Mouse (Mus musculus) brown adipose tissue, adult 24 weeks (tissue): ENCODE data around the gene Rnaset2a. TPM values are rescaled to one million over a fixed set of nuclear protein-coding genes. Genes with fewer than 3 reads are reported as not detected.
"Not testable (repeated sequence)": the region's sequence is repeated elsewhere in the genome, so short reads cannot be mapped to it uniquely, and the experiment has no call there.

Experiments used
- H3K27ac ChIP-seq: fragments of 200-500 bp; replicated peaks from 2 replicates; pipeline ENCODE4 v1.5.1; 2012; ENCODE audit warnings: low read depth, mild to moderate bottlenecking, low read length
- H3K4me1 ChIP-seq: fragments of 200-500 bp; 2 replicates; pipeline ENCODE4 v1.6.1; 2012; ENCODE audit warnings: low read length, mixed read lengths; ENCODE audit not compliant: control insufficient read depth, insufficient read depth, insufficient read length
- H3K4me3 ChIP-seq: fragments of 200-500 bp; 2 replicates; pipeline ENCODE4 v1.5.1; 2012; ENCODE audit warnings: low read depth, mild to moderate bottlenecking, low read length, moderate library complexity; ENCODE audit not compliant: insufficient read depth
- polyA plus RNA-seq: library from polyadenylated mRNA; stranded (reverse); fragments of >200 nt; gene quantifications from 2 replicates; pipeline ENCODE4 v1.2.4, GENCODE M21; 2012; ENCODE audit not compliant: missing spikeins, insufficient read depth, insufficient read length

Rnaset2a gene
- polyA plus RNA-seq, 1 experiment: 15.5 TPM

DNA sequence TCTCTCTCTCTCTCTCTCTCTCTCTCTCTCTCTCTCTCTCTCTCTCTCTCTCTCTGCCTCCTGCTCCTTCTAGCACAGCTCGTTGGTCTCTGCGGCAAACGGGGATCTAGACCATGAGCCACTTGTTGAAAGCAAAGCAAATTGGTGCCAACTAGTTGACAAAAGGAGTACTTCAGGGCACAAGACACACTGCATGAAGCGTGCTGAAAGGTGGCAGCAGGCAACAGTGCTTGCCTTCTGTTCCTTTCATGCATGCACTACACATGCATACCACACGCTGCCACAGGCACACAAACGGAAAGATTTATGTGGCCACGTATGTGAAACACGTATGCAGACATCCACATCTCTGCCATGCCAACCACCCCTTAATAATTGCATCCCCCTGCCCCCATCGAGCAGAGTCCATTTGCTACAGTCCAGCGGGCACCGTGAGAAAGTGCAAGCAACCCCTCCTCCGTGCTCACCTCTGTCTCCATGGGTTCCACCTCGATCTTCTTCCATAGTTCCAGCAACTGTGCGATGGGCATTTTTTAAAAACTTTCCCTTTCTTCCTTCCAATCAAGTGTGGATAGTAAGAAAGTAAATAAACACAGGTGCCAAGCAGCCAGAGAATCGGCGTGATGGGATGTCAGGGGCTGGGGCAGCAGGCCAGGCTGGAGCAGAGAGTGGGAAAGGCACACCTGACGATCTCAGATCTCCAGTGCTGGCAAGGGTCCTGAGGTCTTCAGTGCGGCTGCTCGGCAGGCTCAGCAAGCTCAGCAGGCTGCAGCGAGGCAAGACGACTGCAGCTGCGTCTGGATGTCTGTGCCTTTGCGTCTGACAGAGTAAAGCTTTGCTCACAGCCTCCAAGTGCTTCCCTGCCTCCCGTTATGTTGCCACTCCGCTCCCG lies 47.2 kb downstream of the Rnaset2a start:
- H3K4me1 ChIP-seq, H3K27ac ChIP-seq: not testable (repeated sequence)

GRCm38 (mm10) chr17:8096199-8096598 lies 51.7 kb downstream of the Rnaset2a start:
- not testable (repeated sequence) for H3K4me3 ChIP-seq, H3K4me1 ChIP-seq

More for the DNA sequence above, 47.2 kb downstream of the Rnaset2a start:
- H3K4me3 ChIP-seq: not testable (repeated sequence)

DNA sequence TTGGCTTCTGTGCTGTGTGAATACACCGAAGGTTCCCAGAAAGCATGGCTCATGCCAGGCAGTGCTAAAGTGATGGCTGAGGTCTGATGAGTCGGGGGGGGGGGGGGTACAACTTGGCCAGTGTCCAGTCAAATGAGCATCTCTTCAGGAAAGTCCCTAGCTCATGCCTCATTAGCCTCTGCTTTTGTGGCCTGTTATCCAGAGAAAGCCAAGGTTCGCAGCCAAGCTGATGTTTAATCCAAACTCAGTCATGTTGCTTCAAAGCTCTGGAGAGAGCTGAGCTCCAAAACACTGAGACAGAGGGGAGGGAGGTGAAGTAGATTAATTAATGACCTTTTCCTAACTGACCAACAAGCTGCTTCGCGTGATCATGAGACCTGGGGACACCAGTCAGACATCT lies 52.2 kb downstream of the Rnaset2a start:
- H3K4me1 ChIP-seq, H3K27ac ChIP-seq, H3K4me3 ChIP-seq: not testable (repeated sequence)

More at GRCm38 (mm10) chr17:8096199-8096598, 51.7 kb downstream of the Rnaset2a start:
- not testable (repeated sequence) for H3K27ac ChIP-seq

DNA sequence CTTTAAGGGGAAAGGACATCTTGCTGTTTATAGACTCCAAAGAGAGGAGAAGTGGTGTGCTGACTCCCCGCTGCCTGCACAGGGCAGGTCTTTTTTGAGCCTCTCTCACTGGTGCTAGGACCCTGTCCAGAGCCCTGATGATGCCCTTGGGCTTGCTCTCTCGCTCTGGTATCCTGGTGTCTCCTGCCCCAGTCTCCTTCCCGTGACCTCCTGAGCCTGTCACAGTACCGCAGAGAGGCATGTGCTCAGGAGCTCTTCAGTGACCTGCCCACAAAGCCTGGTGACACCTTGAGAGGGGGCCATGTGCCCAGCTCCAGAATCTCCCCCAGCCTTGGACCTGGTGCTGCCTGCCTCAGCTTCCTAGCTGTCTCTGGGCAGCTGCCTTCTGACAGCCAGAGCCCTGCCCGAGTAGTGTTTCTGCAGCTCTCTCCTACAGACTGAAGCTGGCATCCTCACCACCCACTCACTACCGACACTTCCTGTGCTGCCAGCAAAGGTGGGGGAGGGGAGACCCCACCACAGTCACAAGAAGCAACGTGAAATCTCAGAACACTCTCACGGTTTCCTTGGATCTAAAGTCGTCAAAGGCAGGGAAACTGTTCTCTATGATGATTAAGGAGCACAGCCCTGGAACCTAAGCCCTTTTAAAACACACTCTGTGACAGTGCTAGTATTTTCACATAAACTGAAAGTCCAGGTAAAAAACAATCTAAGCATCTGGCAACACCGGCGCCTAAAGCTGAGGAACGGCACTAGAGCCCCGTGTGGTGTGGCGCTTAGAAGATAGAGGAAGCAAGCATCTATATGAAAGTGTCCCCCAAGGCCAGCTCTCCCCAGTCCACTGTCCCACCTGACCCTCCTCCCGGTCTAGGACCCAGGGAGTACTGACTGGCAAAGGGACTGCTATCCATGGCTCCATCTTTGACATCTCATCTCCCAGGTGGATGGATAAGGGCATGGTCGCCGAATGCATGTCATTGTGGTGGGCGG lies 55.1 kb downstream of the Rnaset2a start:
- H3K4me3 ChIP-seq, H3K4me1 ChIP-seq, H3K27ac ChIP-seq: not testable (repeated sequence)

DNA sequence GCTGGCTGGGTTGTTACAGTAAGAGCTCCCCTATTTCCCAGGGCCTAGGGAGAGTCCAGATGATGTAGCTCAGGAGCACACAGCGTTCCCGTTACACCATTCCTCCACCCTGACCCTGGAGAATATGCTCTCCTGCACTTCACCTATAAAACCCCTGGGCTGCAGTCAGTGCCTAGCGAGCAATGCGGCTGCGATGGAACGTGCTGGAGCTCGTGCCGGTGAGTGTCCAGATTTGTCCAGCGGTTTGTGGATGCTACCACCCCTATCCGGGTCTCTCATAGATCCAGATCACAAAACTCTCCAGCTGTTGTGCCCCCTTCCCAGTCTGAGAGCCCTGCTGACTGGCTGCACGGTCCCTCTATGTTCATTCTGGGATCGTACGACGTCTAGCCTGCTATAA lies 56.6 kb downstream of the Rnaset2a start:
- not testable (repeated sequence) for H3K27ac ChIP-seq, H3K4me1 ChIP-seq, H3K4me3 ChIP-seq

DNA sequence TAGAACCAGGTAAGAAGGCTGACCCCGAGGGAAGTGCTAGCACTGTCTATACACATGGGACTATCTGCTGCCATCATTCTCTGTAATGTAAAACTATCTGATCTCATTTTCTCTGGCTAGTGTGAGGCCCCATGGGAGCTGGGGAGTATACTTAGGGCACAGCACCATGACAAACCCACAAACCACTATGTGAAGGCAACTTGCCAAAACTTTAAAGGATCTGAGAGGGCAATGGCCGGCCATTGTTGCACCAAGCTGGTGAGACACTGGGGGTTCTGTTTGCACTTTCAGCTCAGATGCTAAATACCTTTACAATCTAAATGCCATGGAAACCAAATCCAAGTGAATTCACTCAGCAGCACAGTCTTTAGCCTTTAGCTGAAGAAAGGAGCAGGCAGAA lies 78.0 kb downstream of the Rnaset2a start:
- not testable (repeated sequence) for H3K27ac ChIP-seq, H3K4me3 ChIP-seq, H3K4me1 ChIP-seq

Other genes with a start within 250 kb of the Rnaset2a start
- 1.5 TPM in 1 of 2 replicates, not detected in the other for gene Tagap, start 222.1 kb downstream of the Rnaset2a start, polyA plus RNA-seq
- gene Rsph3a, start 202.5 kb downstream of the Rnaset2a start, polyA plus RNA-seq: 112 and 159 TPM in 2 replicates
- gene Gm49673, start 309 bp downstream of the Rnaset2a start, polyA plus RNA-seq: not detected in 2 replicates
- 6.0 and 13.9 TPM in 2 replicates for gene Fgfr1op, start 17.4 kb upstream of the Rnaset2a start, polyA plus RNA-seq
- gene Ccr6, start 87.9 kb upstream of the Rnaset2a start, polyA plus RNA-seq: not detected in 2 replicates
- 3,579 and 4,573 TPM in 2 replicates for gene Mpc1, start 134.8 kb upstream of the Rnaset2a start, polyA plus RNA-seq
- gene Sft2d1, start 163.0 kb upstream of the Rnaset2a start, polyA plus RNA-seq: 34.2 and 34.6 TPM in 2 replicates
- not detected in 2 replicates for gene Prr18, start 189.4 kb upstream of the Rnaset2a start, polyA plus RNA-seq
- gene T2, start 207.9 kb upstream of the Rnaset2a start, polyA plus RNA-seq: not detected in 2 replicates